Mouse (Mus musculus) heart, postnatal 0 days (tissue): ENCODE results near the gene Hao1.

ENCODE experiments used
- CTCF ChIP-seq: IDR thresholded peaks from 2 replicates; pipeline ENCODE4 v1.5.1; 2016; ENCODE audit warnings: antibody characterized with exemption, control low read depth, low read depth
- EP300 ChIP-seq: IDR thresholded peaks from 2 replicates; pipeline ENCODE4 v1.6.1; 2016; ENCODE audit warnings: antibody characterized with exemption, low read depth

DNA sequence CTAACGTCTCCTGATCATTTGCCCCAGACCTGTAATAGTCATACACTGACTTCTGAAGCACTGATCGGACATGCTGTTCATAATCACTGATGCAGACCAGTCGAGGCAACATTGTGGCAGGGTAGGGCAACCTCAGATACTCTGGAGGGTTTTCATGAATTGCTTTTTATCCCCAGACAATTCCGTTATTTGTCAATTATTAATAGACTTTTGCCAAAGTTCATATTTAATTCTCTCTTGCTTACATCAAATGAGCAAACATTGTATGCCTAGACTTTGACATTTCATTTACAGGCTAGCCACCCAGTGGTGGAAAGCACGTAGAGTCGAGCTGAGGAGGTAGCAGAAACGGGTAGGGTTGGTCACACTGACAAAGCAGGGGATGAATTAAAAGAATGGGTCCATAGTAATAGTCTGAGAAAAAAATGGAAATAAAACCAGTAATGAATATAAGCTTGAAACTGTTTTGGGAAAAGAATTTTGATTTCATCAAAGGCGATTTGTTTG, at the start of gene Hao1:
- TF ChIP-seq CTCF = no peak
- TF ChIP-seq EP300 = no peak
